Mouse (Mus musculus) hindbrain, embryonic 16.5 days (tissue): ENCODE measurements at regions not wholly inside any gene's neighbourhood (a gene's known extent, or its start where the extent isn't known, plus 50 kb on each side); places are given as distances from the start of the nearest gene placed in this dataset.

Source experiments
- ATAC-seq: fragments of 200-750 bp; cut with Nextera tagmentation; 2 replicates; pipeline ENCODE4 v1.8.0; 2017; ENCODE audit warnings: moderate TSS enrichment, moderate library complexity
- H3K27ac ChIP-seq: fragments of 300-500 bp; sonication (generic); 2 replicates; pipeline ENCODE4 v1.5.1; 2014; ENCODE audit warnings: low read depth, mild to moderate bottlenecking, control low read depth, low read length, moderate library complexity
- H3K27me3 ChIP-seq: fragments of 300-500 bp; sonication (generic); replicated peaks from 2 replicates; pipeline ENCODE4 v1.6.1; 2014; ENCODE audit warnings: low read length; ENCODE audit not compliant: control insufficient read depth, insufficient read depth
- H3K36me3 ChIP-seq: fragments of 300-500 bp; sonication (generic); 2 replicates; pipeline ENCODE4 v1.6.1; 2014; ENCODE audit warnings: mild to moderate bottlenecking, low read length, moderate library complexity, mixed read lengths; ENCODE audit not compliant: control insufficient read depth, insufficient read depth
- H3K4me1 ChIP-seq: fragments of 300-500 bp; sonication (generic); 2 replicates; pipeline ENCODE4 v1.6.1; 2014; ENCODE audit warnings: low read depth, low read length; ENCODE audit not compliant: control insufficient read depth, insufficient read depth
- H3K4me2 ChIP-seq: fragments of 300-500 bp; sonication (generic); 2 replicates; pipeline ENCODE4 v1.6.1; 2014; ENCODE audit warnings: mild to moderate bottlenecking, low read length, control low read depth, moderate library complexity
- H3K4me3 ChIP-seq: fragments of 300-500 bp; sonication (generic); 2 replicates; pipeline ENCODE4 v1.5.1; 2014; ENCODE audit warnings: mild to moderate bottlenecking, low read length, control low read depth, moderate library complexity
- H3K9ac ChIP-seq: fragments of 300-500 bp; sonication (generic); 2 replicates; pipeline ENCODE4 v1.6.1; 2014; ENCODE audit warnings: low read depth, mild to moderate bottlenecking, control low read depth, low read length, moderate library complexity
- H3K9me3 ChIP-seq: fragments of 300-500 bp; sonication (generic); 2 replicates; pipeline ENCODE4 v1.6.1; 2014; ENCODE audit warnings: mild to moderate bottlenecking, low read length, moderate library complexity; ENCODE audit not compliant: control insufficient read depth
- WGBS: fragments of 180-500 bp; shearing (Covaris S2); extraction: QIAGEN DNeasy Blood & Tissue Kit; methylation state at CpG from one replicate; pipeline ENCODE4 v1.1.7; 2014; 5-methylcytosine and 5-hydroxymethylcytosine counted together

- WGBS: 80% methylated on average over 3 of the region's 3 CpGs
Observed at GRCm38 (mm10) chr1:193543834-193544233, 173.7 kb upstream of the Camk1g start.

GRCm38 (mm10) chr1:193543284-193543683, 173.2 kb upstream of the Camk1g start:
- peaks cover 4% of the 10 kb centered on the region for H3K4me1 ChIP-seq
- 52% methylated on average over 4 of the region's 4 CpGs for WGBS
- no peaks in the 10 kb centered on the region for H3K36me3 ChIP-seq
- H3K9me3 ChIP-seq: no peaks in the 10 kb centered on the region
- no peak overlapping the region for H3K9ac ChIP-seq
- no peak overlapping the region for H3K27ac ChIP-seq
- no peak for ATAC-seq
- H3K4me3 ChIP-seq: no peak overlapping the region
- no peak overlapping the region for H3K4me2 ChIP-seq
- no peaks in the 10 kb centered on the region for H3K27me3 ChIP-seq

More at GRCm38 (mm10) chr1:193543834-193544233, 173.7 kb upstream of the Camk1g start:
- peaks cover 4% of the 10 kb centered on the region for H3K4me1 ChIP-seq
- no peak overlapping the region for H3K27ac ChIP-seq
- H3K9me3 ChIP-seq: no peaks in the 10 kb centered on the region
- no peaks in the 10 kb centered on the region for H3K27me3 ChIP-seq
- H3K4me3 ChIP-seq: no peak overlapping the region
- no peak for ATAC-seq
- no peak overlapping the region for H3K4me2 ChIP-seq
- no peaks in the 10 kb centered on the region for H3K36me3 ChIP-seq
- no peak overlapping the region for H3K9ac ChIP-seq

- Histone ChIP-seq H3K27me3 (no peaks in the 10 kb centered on the region), H3K36me3 (no peaks in the 10 kb centered on the region), H3K4me2 (peak overlapping the region; percentile 19; the same call in 1 of the 2 replicates), H3K4me3 (no peak overlapping the region), H3K4me1 (peaks cover 4% of the 10 kb centered on the region), H3K27ac (0 out of 2 replicates have a peak overlapping the region, but pooled peaks have one; percentile 14), H3K9me3 (no peaks in the 10 kb centered on the region), H3K9ac (no peak overlapping the region)
- WGBS: 22% methylated on average over 13 of the region's 13 CpGs
- peak; percentile 69 for ATAC-seq
Observed at GRCm38 (mm10) chr1:193541934-193542580, 172.0 kb upstream of the Camk1g start.

- WGBS: 80% methylated on average over 4 of the region's 4 CpGs
- no peaks in the 10 kb centered on the region for H3K36me3 ChIP-seq
Observed at GRCm38 (mm10) chr1:193541281-193541680, 171.2 kb upstream of the Camk1g start.

GRCm38 (mm10) chr1:193540486-193540885, 170.4 kb upstream of the Camk1g start:
- H3K27me3 ChIP-seq: no peaks in the 10 kb centered on the region
- no peak overlapping the region for H3K4me3 ChIP-seq
- no peaks in the 10 kb centered on the region for H3K9me3 ChIP-seq
- H3K36me3 ChIP-seq: no peaks in the 10 kb centered on the region
- ATAC-seq: no peak
- peaks cover 4% of the 10 kb centered on the region for H3K4me1 ChIP-seq
- no peak overlapping the region for H3K4me2 ChIP-seq
- WGBS: 68% methylated on average over 5 of the region's 5 CpGs
- H3K27ac ChIP-seq: no peak overlapping the region
- H3K9ac ChIP-seq: no peak overlapping the region

More at GRCm38 (mm10) chr1:193541281-193541680, 171.2 kb upstream of the Camk1g start:
- H3K4me3 ChIP-seq: no peak overlapping the region
- no peaks in the 10 kb centered on the region for H3K27me3 ChIP-seq
- H3K9ac ChIP-seq: no peak overlapping the region
- H3K9me3 ChIP-seq: no peaks in the 10 kb centered on the region
- H3K27ac ChIP-seq: no peak overlapping the region
- H3K4me1 ChIP-seq: peaks cover 4% of the 10 kb centered on the region
- no peak overlapping the region for H3K4me2 ChIP-seq
- ATAC-seq: no peak

- Histone ChIP-seq H3K36me3 (no peaks in the 10 kb centered on the region), H3K27me3 (no peaks in the 10 kb centered on the region), H3K9ac (no peak overlapping the region), H3K4me3 (no peak overlapping the region), H3K4me2 (no peak overlapping the region), H3K9me3 (no peaks in the 10 kb centered on the region), H3K4me1 (peaks cover 11% of the 10 kb centered on the region), H3K27ac (no peak overlapping the region)
- no peak for ATAC-seq
- WGBS: 80% methylated on average over 6 of the region's 6 CpGs
Observed at GRCm38 (mm10) chr1:193539261-193539660, 169.2 kb upstream of the Camk1g start.

GRCm38 (mm10) chr1:193538425-193538824, 168.3 kb upstream of the Camk1g start:
- no peaks in the 10 kb centered on the region for H3K27me3 ChIP-seq
- no peaks in the 10 kb centered on the region for H3K9me3 ChIP-seq
- 57% methylated on average over 2 of the region's 2 CpGs for WGBS
- no peak for ATAC-seq
- H3K27ac ChIP-seq: no peak overlapping the region
- H3K4me1 ChIP-seq: peaks cover 11% of the 10 kb centered on the region
- H3K4me2 ChIP-seq: no peak overlapping the region
- H3K4me3 ChIP-seq: no peak overlapping the region
- no peaks in the 10 kb centered on the region for H3K36me3 ChIP-seq
- H3K9ac ChIP-seq: no peak overlapping the region

- Histone ChIP-seq H3K27ac (no peak overlapping the region), H3K4me3 (no peak overlapping the region), H3K27me3 (no peaks in the 10 kb centered on the region), H3K9ac (no peak overlapping the region), H3K4me1 (peaks cover 11% of the 10 kb centered on the region), H3K36me3 (no peaks in the 10 kb centered on the region), H3K4me2 (no peak overlapping the region), H3K9me3 (no peaks in the 10 kb centered on the region)
- WGBS: 90% methylated on average over 5 of the region's 5 CpGs
- no peak for ATAC-seq
Observed at GRCm38 (mm10) chr1:193537616-193538015, 167.5 kb upstream of the Camk1g start.

- Histone ChIP-seq H3K4me2 (no peak overlapping the region), H3K4me1 (peaks cover 6% of the 10 kb centered on the region), H3K36me3 (no peaks in the 10 kb centered on the region), H3K9ac (no peak overlapping the region), H3K4me3 (no peak overlapping the region), H3K27me3 (no peaks in the 10 kb centered on the region), H3K27ac (no peak overlapping the region), H3K9me3 (no peaks in the 10 kb centered on the region)
- ATAC-seq: no peak
Observed at GRCm38 (mm10) chr1:193536552-193536951, 166.5 kb upstream of the Camk1g start.
